18 mouse cellular contexts compared by ENCODE assay signal in the genomic region with DNA sequence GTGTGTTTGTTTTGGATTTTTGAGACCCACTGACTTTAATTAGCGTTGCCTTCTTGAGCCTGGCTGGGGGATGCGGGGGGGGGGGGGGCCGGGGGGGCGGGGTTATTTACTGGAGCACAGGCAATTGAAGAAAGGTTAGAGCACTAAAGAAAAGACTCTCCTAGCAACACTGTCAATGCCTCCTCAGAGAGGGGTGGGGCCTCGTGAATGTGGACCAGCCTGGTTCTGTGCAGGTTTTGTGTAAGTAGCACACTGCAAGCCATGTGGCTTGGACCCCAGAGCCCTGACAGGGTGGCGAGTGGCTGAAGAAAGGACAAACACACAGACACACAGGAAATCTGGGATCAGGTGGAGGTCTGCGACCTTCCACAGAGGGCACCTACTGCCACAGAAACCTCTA.
A peak's percentile ranks its signal among the peaks of the same experiment; 100 is the strongest.
DNase-seq lines count a peak whose midpoint lies in the region; ATAC-seq and TF ChIP-seq lines count a peak whose summit lies in the region.
"Had no signal": no experiment of that assay in that cellular context is flagged by ENCODE, and none has a peak within 500 bp of the region (broad histone marks: within the 10 kb centered on the region; RNA-seq: fewer than 3 reads in every experiment).

No protein-coding gene starts in this region.

- H3K4me1 ChIP-seq in forebrain, embryonic 11.5 days (replicated peaks; ENCODE audit: control insufficient read depth, insufficient read depth, low read length): peaks cover 8% of the 10 kb centered on the region; the same call in 1 of the 2 replicates
- H3K4me1 ChIP-seq in forebrain, embryonic 16.5 days (replicated peaks; ENCODE audit: control insufficient read depth, insufficient read depth, low read length): peaks cover 8% of the 10 kb centered on the region
- H3K4me1 ChIP-seq in hindbrain, embryonic 11.5 days (replicated peaks; ENCODE audit: control insufficient read depth, insufficient read depth, low read length): no peaks in the 10 kb centered on the region
- H3K4me1 ChIP-seq in hindbrain, embryonic 16.5 days (ENCODE audit: control insufficient read depth, insufficient read depth, low read depth, low read length): peaks cover 7% of the 10 kb centered on the region
- H3K4me1 ChIP-seq in forebrain, embryonic 13.5 days: peaks cover 14% of the 10 kb centered on the region
- no peaks in the 10 kb centered on the region; the same call in 1 of the 2 replicates for H3K4me1 ChIP-seq in hindbrain, postnatal 0 days (ENCODE audit: insufficient read depth, low read length)

- no peak overlapping the region for H3K4me2 ChIP-seq in forebrain, embryonic 11.5 days (ENCODE audit: low read depth, low read length, severe bottlenecking)
- no peak overlapping the region for H3K4me2 ChIP-seq in forebrain, embryonic 16.5 days (ENCODE audit: low read length)
- H3K4me2 ChIP-seq in hindbrain, embryonic 11.5 days (replicated peaks; ENCODE audit: low read depth, low read length): no peak overlapping the region
- H3K4me2 ChIP-seq in hindbrain, embryonic 16.5 days (ENCODE audit: low read length): no peak overlapping the region
- no peak overlapping the region for H3K4me2 ChIP-seq in forebrain, embryonic 13.5 days
- H3K4me2 ChIP-seq in hindbrain, postnatal 0 days (ENCODE audit: low read depth, low read length): no peak overlapping the region
- H3K4me2 ChIP-seq: intestine, embryonic 15.5 days; kidney, embryonic 15.5 days; liver, embryonic 12.5 days; lung, embryonic 14.5 days had no signal

- 15% methylated on average over 7 of the region's 7 CpGs for WGBS in forebrain, embryonic 11.5 days
- 12% methylated on average over 7 of the region's 7 CpGs for WGBS in forebrain, embryonic 16.5 days
- 24% methylated on average over 7 of the region's 7 CpGs for WGBS in hindbrain, embryonic 11.5 days
- 12% methylated on average over 7 of the region's 7 CpGs for WGBS in hindbrain, embryonic 16.5 days
- 13% methylated on average over 7 of the region's 7 CpGs for WGBS in forebrain, embryonic 13.5 days
- 17% methylated on average over 7 of the region's 7 CpGs for WGBS in hindbrain, postnatal 0 days

- H3K27me3 ChIP-seq in forebrain, embryonic 11.5 days (ENCODE audit: control insufficient read depth, insufficient read depth, low read length): no peaks in the 10 kb centered on the region
- no peaks in the 10 kb centered on the region for H3K27me3 ChIP-seq in forebrain, embryonic 16.5 days (replicated peaks; ENCODE audit: control insufficient read depth, insufficient read depth, low read length)
- H3K27me3 ChIP-seq in hindbrain, embryonic 11.5 days (ENCODE audit: control insufficient read depth, insufficient read depth, low read length): no peaks in the 10 kb centered on the region
- no peaks in the 10 kb centered on the region for H3K27me3 ChIP-seq in hindbrain, embryonic 16.5 days (replicated peaks; ENCODE audit: control insufficient read depth, insufficient read depth, low read length)
- H3K27me3 ChIP-seq in forebrain, embryonic 13.5 days: no peaks in the 10 kb centered on the region
- H3K27me3 ChIP-seq in hindbrain, postnatal 0 days (ENCODE audit: insufficient read depth, low read length): no peaks in the 10 kb centered on the region
- H3K27me3 ChIP-seq: intestine, embryonic 15.5 days; kidney, embryonic 15.5 days; liver, embryonic 12.5 days had no signal

- no peak overlapping the region for H3K27ac ChIP-seq in forebrain, embryonic 11.5 days (ENCODE audit: low read depth, low read length)
- H3K27ac ChIP-seq in forebrain, embryonic 16.5 days (ENCODE audit: low read length): no peak overlapping the region
- no peak overlapping the region for H3K27ac ChIP-seq in hindbrain, embryonic 11.5 days (ENCODE audit: low read depth, low read length)
- H3K27ac ChIP-seq in hindbrain, embryonic 16.5 days (ENCODE audit: low read depth, low read length): no peak overlapping the region
- no peak overlapping the region for H3K27ac ChIP-seq in forebrain, embryonic 13.5 days
- H3K27ac ChIP-seq in hindbrain, postnatal 0 days: no peak overlapping the region
- H3K27ac ChIP-seq: intestine, embryonic 15.5 days; kidney, embryonic 15.5 days; liver, embryonic 12.5 days had no signal

- TF ChIP-seq CTCF in hindbrain, postnatal 0 days (IDR thresholded peaks at IDR 0.05; ENCODE audit: low read depth): no peak

- no peaks in the 10 kb centered on the region for H3K36me3 ChIP-seq in forebrain, embryonic 11.5 days (ENCODE audit: control insufficient read depth, insufficient read depth, low read length)
- H3K36me3 ChIP-seq in forebrain, embryonic 16.5 days (ENCODE audit: control insufficient read depth, insufficient read depth): no peaks in the 10 kb centered on the region
- no peaks in the 10 kb centered on the region for H3K36me3 ChIP-seq in hindbrain, embryonic 11.5 days (ENCODE audit: control insufficient read depth, insufficient read depth, low read length)
- H3K36me3 ChIP-seq in hindbrain, embryonic 16.5 days (ENCODE audit: control insufficient read depth, insufficient read depth, low read length): no peaks in the 10 kb centered on the region
- H3K36me3 ChIP-seq in forebrain, embryonic 13.5 days (ENCODE audit: poor library complexity, severe bottlenecking): no peaks in the 10 kb centered on the region
- H3K36me3 ChIP-seq in hindbrain, postnatal 0 days (ENCODE audit: insufficient read depth, low read length): no peaks in the 10 kb centered on the region
- H3K36me3 ChIP-seq: intestine, embryonic 15.5 days; kidney, embryonic 15.5 days; liver, embryonic 12.5 days had no signal

- DNase-seq in forebrain, embryonic 11.5 days (ENCODE audit: low spot score): no peak
- no peak for DNase-seq in hindbrain, embryonic 11.5 days (ENCODE audit: low spot score)
- no peak for DNase-seq in hindbrain, postnatal 0 days (ENCODE audit: low spot score)
- no peak for DNase-seq in left cerebral cortex, adult 11 months (ENCODE audit: low spot score)
- DNase-seq: adrenal gland, adult 2 months; cerebellum, adult 11 months; cerebellum, postnatal 25 days; heart, postnatal 14 days; left cerebral cortex, postnatal 4 days; lung, embryonic 14.5 days; lung, postnatal 4 days; thymus, postnatal 4 days had no signal

- H3K4me3 ChIP-seq in forebrain, embryonic 11.5 days (ENCODE audit: low read depth, low read length): no peak overlapping the region
- no peak overlapping the region for H3K4me3 ChIP-seq in forebrain, embryonic 16.5 days (replicated peaks; ENCODE audit: low read length)
- no peak overlapping the region for H3K4me3 ChIP-seq in hindbrain, embryonic 11.5 days (ENCODE audit: low read depth, low read length)
- H3K4me3 ChIP-seq in hindbrain, embryonic 16.5 days (ENCODE audit: low read length): no peak overlapping the region
- no peak overlapping the region for H3K4me3 ChIP-seq in forebrain, embryonic 13.5 days
- H3K4me3 ChIP-seq in hindbrain, postnatal 0 days (ENCODE audit: low read length): no peak overlapping the region
- H3K4me3 ChIP-seq: intestine, embryonic 15.5 days; kidney, embryonic 15.5 days; liver, embryonic 12.5 days had no signal

- peak; percentile 71 for ATAC-seq in forebrain, embryonic 11.5 days (replicated peaks; ENCODE audit: low FRiP score)
- no peak for ATAC-seq in forebrain, embryonic 16.5 days
- ATAC-seq in hindbrain, embryonic 11.5 days (ENCODE audit: low FRiP score): peak; percentile 74
- ATAC-seq in hindbrain, embryonic 16.5 days: no peak
- ATAC-seq in forebrain, embryonic 13.5 days: peak; percentile 39; the same call in 1 of the 2 replicates
- peak; percentile 48; the same call in 1 of the 2 replicates for ATAC-seq in hindbrain, postnatal 0 days
- ATAC-seq: intestine, embryonic 15.5 days; liver, embryonic 12.5 days had no signal

- no peak overlapping the region for H3K9ac ChIP-seq in forebrain, embryonic 11.5 days (ENCODE audit: low read length)
- H3K9ac ChIP-seq in forebrain, embryonic 16.5 days (replicated peaks; ENCODE audit: low read depth, low read length): no peak overlapping the region
- H3K9ac ChIP-seq in hindbrain, embryonic 11.5 days (ENCODE audit: low read depth, low read length): no peak overlapping the region
- no peak overlapping the region for H3K9ac ChIP-seq in hindbrain, embryonic 16.5 days (ENCODE audit: low read depth, low read length)
- H3K9ac ChIP-seq in forebrain, embryonic 13.5 days: no peak overlapping the region
- H3K9ac ChIP-seq in hindbrain, postnatal 0 days (replicated peaks; ENCODE audit: low read length): no peak overlapping the region
- H3K9ac ChIP-seq: intestine, embryonic 15.5 days; kidney, embryonic 15.5 days; liver, embryonic 12.5 days; lung, embryonic 14.5 days had no signal

- H3K9me3 ChIP-seq in forebrain, embryonic 11.5 days (ENCODE audit: control insufficient read depth, low read length): no peaks in the 10 kb centered on the region
- H3K9me3 ChIP-seq in forebrain, embryonic 16.5 days (ENCODE audit: control insufficient read depth, low read length): no peaks in the 10 kb centered on the region
- no peaks in the 10 kb centered on the region for H3K9me3 ChIP-seq in hindbrain, embryonic 11.5 days (ENCODE audit: control insufficient read depth, low read length)
- H3K9me3 ChIP-seq in hindbrain, embryonic 16.5 days (ENCODE audit: control insufficient read depth, low read length): no peaks in the 10 kb centered on the region
- no peaks in the 10 kb centered on the region for H3K9me3 ChIP-seq in forebrain, embryonic 13.5 days (replicated peaks)
- H3K9me3 ChIP-seq in hindbrain, postnatal 0 days (ENCODE audit: low read length): no peaks in the 10 kb centered on the region
- H3K9me3 ChIP-seq: intestine, embryonic 15.5 days; kidney, embryonic 15.5 days; liver, embryonic 12.5 days had no signal

Comparison
In these comparisons a context has a peak if more than half of its experiments do, and no peak if none do; other contexts are left out.
1. ATAC-seq: peak in forebrain, embryonic 11.5 days (single experiment), hindbrain, embryonic 11.5 days (single experiment), forebrain, embryonic 13.5 days (single experiment) and hindbrain, postnatal 0 days (single experiment); none in forebrain, embryonic 16.5 days (single experiment) and hindbrain, embryonic 16.5 days (single experiment).